Mouse (Mus musculus) adrenal gland, postnatal 25 days (tissue): ENCODE results near the gene Xylt1. TPM values are rescaled to one million over a fixed set of nuclear protein-coding genes. Genes with fewer than 3 reads are reported as not detected.
A peak's percentile ranks its signal among the peaks of the same experiment; 100 is the strongest.

ENCODE experiments used
- DNase-seq: peaks from one replicate; pipeline ENCODE4 v3.0.0; 2021; ENCODE audit warnings: mixed read lengths
- total RNA-seq: library from RNA; stranded (reverse); gene quantifications from 2 replicates; pipeline ENCODE4 v1.2.3, GENCODE M21; 2021

Xylt1 gene
- total RNA-seq, 1 experiment from 2014 or later: 5.5 TPM

DNA sequence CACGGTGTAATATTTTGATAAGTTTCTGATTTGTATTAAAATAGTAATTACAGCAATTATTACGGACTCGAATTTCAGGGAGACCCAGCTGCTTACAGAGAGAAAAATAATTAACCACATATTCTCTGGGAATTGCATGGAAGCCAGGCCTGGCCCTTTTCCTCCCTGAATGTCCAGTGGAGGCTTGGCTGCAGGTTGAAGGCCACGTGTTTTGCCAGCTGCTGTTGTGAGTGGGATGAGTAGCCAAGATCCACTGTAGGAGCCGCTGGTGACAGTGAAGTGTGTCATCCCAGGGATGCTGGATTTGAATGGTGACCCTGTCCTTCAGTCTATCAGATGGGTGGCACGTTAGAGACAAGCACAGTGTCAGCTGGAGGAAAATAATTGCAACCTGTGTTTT, 14.7 kb downstream of the Xylt1 start:
- DNase-seq: no peak

DNA sequence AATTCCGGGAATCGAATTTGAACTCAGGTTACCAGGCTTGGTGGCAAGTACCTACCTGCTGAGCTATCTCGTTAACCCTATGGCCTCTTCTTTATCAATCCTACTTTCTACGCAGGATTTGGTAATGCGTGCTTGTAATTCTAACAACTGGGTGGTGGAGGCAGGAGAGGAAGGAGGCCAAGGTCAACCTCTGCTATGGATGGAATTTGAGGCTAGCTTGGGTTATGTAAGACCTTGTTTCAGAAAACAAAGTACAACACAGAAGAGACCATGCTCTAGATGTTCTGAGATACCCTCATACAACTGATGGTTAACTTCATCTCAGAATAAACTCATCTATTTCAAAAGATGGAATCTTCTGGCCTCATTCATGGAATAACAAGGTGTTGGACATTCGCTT, 17.1 kb downstream of the Xylt1 start:
- DNase-seq: no peak

DNA sequence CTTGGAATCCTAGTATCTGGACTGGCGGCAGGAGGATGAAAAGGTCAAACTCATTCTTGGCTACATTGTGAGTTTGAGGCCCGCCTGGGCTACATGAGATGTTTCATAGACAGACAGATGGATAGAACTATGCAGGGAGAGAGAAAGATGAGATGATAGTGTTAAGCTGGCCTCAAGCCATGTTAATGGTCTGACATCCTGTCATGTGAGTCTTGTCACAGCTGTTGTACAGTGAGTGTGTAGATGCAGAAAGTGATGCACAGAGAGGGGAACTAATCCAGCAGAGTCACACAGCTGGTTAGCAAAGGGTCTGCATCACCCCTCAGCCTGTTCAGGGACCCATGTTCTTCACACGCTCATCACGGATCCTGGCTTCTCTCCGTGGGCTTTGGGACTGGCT, 19.2 kb downstream of the Xylt1 start:
- no peak for DNase-seq

DNA sequence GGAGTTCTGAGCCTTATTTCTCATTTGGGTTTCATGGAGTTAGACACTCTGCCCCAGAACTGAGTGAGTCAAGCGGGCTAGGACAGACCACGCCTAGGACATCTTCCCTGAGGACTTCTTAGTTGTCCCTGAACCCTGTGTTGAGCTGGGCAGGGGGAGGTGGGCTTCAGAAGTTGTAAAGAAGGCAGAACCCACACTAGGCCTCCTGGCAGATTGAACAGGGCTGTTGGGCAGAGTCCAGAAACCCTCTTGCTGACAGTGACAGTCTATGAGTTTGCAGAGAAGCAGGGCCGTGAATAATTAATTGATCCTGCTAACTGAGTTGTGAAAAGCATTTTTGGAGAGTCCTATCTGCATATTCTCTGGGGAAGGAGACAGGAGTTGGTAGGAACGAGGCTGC, 20.8 kb downstream of the Xylt1 start:
- DNase-seq: no peak

DNA sequence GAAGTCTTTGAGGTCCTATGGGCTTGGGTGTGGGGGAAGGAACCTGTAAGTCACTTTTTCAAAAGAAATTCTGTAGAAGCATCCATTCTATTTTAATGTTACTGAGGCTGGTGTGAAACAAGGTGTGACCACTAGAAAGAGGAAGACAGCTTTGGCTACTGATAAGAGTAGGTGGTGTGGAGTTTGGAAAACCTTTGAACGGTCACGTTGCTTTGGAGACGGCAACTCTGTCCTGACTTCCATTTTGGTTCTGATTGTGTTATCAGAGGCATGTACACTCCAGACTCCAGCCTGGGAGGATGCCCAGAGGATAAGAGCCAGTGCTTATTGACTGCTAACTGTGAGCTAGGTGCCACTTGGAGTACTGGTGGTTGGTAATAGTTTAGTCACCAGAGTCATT, 25.6 kb downstream of the Xylt1 start:
- no peak for DNase-seq

DNA sequence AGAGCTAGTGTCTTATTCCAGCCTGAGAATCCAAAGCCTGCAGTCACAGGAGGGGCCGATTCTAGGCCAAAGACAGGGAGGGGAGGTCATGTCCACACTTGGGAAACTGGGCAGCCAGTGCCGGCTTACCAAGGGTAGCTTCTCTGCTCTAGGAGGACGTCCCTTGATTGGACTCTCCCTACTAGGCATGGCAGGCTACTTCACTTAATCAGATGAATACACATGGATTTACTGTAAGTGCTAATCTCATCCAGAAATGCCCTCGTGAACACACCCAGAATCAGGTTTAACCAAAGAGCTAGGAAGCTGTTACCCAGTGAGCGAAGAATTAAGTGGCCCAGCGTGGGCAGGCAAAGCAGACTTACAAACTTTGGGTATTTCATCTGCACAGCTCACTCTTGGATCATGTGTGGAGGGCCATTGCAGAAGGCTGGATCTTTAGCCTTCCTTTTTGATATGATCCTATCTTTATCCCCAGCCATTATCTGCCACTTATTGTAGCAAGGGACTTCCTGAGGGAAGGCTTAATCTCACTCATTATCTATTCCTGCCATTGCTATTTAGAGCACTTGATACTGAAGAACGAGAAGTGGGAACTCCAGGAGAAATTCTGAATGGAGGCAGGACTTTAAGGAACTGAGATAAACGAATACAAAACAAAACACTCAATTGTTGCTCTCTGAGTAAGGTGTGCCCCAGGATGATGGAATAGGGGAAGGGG, 28.6 kb downstream of the Xylt1 start:
- DNase-seq: no peak

DNA sequence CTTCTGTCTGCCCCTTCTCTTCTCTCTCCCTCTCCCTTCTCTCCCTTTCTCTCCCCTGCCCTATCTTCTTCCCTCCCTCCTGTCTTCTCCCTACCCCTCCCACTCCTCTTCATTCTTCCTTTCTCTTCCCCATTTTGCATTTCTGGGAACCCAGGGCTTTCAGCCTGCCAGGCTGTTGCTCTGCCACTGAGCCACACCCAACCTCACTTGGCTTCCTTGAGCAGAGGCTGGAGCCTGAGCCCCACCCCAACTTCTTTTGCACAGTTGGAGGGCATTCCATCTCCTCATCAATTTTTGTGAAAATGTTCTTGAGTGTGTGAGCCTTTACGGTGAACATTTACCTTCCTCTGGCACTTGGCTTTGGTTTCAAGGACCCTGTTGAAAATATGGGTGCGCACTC, 31.1 kb downstream of the Xylt1 start:
- DNase-seq: no peak

DNA sequence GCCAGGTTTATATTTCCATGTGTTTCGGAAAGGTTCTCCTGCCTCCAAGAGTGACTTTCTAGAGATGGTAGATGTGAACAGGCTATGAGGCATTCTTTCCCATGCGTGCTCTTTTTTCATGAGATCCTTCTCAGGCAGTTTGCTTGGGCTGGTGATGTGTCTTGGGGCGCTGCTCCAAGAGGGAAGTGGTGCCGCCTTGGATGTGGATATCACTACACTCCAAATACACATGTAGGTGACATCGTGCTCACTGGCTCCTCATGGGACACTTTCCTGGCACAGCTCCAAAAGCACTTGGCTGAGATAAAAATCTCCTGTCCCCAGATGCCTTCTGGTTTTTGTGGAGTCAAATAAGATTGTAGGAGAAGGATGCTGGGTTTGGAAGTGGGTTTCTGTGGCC, 31.6 kb downstream of the Xylt1 start:
- DNase-seq: peak; percentile 33

DNA sequence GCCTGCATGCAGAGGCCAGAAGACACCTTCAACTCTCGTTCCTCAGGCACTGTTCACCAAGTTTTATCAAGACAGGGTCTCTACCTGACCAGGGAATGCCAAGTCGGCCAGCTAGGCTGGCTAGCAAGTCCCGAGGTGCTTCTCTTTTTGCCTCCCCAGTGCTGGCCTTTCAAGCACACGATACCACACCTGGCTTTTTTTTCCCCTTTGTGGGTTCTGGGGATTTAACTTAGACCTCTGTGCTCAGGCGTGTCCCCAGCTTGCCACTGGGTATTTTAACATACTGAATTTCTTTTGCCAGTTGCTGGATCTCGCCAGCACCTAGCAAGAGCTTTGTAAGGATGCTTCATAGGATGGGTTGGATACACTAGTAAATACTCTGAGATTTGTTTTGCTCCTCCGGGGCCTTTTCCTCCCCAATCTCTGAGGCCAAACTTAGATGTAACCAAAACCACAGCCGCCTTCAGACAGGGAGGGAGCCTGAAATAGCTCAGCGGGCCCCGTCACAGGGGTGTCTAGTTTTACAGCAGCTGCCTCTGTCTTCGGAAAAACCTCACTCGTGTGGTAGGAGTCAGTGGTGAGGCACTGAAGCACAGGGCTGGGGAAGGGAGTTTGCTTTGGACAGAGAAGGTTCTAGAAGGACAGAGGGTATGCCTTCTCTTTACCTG, 33.7 kb downstream of the Xylt1 start:
- no peak for DNase-seq

DNA sequence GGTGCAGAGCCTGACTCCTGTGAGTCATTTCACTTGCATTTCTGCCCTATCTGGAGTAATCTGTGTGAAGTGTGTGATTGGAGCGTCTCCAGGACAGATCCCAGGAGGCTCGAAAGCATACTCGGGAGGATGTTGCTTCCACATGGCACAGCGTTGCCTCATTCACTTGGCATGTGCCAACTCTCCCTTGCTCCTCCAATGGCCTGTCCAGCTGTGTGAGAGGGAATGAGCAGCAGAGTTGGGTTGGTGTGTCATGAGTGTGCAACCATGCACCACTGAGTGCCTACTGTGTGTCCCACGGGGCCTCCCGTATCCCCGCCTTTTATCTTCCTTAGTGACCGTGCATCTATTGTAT, 34.2 kb downstream of the Xylt1 start:
- DNase-seq: peak; percentile 33

DNA sequence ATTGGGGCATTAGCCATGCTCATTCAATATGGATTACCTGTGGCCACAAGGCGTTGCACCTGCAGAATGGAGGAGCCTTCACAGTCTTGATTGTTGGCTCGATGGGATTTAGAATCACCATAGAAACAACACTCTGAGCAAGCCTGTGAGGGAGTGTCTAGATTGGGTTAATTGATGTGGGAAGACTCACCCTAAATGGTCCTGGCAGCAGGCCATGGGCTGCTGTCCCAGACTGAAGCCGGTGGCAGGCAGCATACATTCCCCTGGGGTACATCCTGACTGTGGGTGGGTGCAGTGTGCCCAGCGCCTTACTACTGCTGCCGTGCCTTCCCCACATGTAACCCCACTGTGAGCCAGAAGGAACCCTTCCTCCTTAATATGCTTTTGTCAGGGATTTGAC, 38.3 kb downstream of the Xylt1 start:
- peak; percentile 40 for DNase-seq

DNA sequence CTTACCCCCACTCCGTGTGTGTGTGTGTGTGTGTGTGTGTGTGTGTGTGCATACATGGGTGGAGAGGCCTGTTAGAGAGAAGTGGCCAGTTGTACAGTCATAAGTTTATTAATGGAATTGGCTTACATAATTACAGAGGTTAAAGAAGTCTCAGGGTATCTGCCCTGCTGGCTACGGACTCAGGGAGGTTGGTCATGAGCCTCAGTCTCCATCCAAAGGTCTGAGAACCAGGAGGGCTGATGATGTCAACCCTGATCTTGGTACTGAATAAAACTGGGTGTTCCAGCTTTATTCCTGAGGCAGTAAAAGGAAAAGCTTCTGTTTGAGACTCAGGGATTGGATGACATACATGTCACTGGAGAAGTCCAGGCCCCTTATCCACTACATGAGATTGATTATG, 39.1 kb downstream of the Xylt1 start:
- no peak for DNase-seq

DNA sequence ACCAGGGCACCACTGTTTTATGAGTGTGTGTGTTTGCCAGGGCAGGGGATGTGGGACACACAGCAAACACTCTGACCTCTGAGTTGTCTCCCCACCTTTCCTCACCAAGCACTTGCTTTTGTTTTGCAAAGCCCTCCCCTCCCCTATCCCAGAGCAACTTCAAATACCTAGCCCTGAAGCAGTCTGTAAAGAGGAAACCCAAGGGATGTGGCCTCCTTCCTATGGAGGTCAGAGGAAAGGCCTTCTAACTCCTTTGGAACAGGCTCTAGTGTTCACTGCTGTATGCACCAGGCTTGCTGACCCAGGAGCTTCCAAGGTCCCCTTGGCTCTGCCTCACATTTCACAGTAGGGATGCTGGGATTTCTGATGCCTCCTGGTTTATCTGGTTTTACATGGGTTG, 39.5 kb downstream of the Xylt1 start:
- DNase-seq: no peak

DNA sequence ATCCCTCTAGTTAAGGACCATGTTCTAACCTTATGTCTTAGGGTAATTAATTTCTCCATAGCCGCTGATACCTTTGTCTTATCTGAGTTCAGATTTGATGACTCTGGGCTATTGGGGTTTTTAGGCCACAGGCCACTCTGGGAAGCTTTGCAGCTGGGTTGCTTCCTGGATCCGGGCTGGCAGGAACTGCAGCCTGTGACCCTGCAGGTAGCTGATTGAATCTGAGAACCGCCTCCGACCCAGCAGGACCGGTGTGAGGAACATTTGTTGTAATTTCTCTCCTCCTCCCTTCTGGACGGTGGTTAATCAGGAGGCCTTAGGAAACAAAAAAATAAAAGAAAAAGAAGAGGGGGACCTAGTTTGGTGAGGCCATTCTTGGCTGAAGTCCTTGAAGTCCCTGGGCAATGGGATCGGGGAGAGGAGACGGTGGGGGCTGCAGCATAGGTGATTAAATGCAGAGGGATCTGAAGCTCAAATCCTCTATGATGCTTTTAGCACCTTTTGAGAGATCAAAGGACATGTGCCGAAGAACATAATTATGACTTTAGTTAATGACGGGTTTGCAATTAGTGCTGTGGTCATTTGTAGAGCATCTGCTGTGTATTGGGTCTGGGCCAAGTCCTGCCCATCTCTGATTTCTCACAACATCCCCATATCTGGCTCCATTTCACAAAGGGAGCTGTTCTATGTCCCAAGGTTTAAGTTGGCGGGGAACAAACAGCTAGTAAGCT, 40.2 kb downstream of the Xylt1 start:
- no peak for DNase-seq

DNA sequence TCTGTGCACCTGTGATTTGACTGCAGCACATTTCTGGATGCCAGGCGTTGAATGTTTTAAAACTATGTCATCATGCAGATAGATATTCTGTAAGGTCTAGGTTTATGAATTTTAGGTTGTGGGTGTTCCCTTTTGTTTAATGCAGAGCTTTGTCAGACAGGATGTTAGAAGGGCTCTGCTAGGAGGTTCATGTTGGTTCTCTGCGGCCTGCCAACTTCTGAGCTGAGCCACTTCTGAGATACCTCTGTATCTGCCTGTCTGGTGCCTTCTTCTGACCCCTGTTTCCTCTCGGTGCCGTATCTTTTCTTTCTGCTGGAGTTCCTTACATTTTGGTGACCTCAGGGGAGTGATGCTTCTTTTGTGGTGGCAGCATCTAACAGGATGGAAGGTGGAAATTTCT, 44.1 kb downstream of the Xylt1 start:
- no peak for DNase-seq

DNA sequence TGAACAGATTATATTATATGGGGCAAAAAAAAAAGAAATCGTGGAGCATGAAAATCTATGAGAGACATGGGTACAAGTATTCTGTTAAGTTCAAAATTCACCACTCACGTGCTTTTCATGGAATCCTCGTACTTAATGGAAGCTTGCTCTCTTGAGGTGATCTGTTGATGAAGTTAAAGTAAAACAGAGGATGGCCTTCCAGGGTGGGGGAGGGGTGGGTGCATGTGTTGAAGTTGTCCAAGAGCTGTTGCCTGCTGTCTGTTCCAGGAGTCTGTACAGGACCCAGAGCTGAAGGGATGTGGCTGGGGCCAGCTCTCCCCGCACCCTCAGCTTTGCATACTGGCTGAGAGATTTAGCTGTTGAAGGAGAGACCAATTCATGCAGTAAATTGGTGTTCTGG, 45.6 kb downstream of the Xylt1 start:
- no peak for DNase-seq

DNA sequence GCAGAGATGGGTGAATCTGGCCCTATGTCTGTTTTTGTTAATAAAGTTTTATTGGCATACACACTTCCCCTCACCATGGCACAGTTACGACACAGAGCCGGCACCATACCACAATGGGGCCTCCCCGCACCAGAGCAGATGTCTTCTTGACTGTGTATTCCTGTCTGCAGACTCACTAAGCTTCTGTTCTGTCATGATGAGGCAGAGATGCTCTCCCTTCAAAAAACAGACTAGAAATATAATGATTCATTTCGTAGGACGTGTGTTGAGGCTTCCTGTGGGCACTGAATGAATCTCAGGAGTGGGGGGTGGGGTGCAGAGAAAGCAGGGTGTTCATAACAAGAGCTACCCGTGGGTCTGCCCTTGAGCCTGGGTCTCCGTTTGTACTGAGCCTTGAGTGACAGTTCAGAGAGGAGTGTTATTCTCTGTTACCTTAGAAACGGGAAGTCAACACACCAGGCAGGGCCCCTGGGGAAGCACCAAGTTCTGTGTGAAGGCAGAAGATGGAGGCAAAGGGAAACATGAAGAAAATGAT, 48.0 kb downstream of the Xylt1 start:
- no peak for DNase-seq

DNA sequence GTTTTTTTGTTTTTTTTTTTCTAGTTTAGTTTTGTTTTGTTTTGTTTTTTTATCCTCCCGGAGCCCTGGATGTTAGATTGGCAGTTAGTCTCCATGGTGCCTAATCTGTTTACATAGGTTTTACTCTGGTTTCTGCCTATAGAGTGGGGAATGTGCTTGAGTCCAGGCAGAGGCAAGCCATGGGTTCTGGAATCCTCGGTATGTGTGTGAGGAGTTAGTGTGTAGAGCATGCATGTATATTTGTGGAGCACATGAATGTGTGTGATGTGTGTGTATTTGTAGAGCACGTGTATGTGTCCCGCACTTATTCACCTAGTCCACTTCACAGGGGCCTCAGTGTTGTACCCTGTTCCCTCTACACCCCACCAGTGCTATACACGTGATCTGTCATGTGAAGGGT, 48.7 kb downstream of the Xylt1 start:
- no peak for DNase-seq

DNA sequence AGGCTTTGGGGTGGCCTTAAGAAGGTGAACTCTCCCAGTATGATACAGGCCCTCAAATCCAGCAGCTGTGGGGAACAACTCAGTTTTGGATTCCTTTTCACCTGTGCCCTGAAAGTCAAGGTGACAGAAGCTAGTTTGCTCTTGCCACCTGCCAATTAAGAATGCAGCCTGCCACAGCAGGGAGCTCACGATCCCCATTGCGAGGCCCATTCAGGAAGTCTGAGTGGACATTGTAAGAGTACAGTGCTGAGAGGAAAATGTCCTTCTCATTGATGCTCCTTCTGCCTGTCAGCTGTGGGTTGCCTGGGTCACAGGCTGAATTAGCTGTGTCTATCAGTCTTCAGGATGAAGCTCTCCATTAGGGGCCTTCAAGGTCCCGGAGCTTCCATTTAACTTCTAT, 49.1 kb downstream of the Xylt1 start:
- no peak for DNase-seq

DNA sequence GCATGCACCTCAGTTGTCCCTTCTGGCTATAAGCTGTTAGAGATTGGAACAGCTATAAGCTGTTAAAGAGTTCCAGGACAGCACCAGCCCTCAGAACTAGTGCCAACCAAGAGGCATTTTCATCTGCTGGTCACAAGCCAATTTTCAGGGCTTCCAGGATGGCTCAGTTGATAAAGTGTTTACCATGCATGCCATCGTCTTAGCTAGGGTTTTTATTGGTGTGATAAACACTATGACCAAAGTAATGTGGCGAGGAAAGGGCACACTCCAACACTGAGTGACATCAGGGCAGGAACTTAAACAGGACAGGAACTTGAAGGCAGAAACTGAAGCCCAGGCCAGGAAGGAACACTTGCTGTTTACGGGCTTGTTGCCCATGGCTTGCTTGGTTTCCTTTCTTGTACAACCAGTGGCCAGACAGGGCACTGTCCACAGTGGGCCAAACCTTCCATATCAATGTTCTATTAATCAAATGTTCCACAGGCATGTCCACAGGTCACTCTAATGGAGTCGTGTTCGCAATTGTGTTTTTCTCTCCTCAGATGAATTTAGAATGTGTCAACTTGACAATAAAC, 49.7 kb downstream of the Xylt1 start:
- DNase-seq: no peak

DNA sequence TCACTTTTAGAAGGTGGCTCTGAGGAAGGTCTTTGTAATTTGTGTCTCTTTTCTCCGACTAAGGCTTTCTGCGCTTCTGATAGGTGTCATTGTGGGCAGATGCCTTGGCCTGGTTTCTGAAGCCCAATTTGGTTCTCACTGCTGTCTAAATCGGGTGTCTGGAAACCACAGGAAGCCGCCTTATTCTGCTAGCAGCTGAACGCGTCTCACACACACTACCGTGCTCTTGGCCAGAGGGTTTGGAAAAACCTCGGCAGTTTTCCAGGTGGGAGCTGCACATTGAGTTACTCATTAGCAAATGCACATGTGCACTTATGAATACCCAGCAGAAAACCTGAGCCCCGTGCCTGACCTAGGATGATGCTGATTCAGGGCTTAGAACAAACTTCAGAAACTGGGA, 52.9 kb downstream of the Xylt1 start:
- no peak for DNase-seq

DNA sequence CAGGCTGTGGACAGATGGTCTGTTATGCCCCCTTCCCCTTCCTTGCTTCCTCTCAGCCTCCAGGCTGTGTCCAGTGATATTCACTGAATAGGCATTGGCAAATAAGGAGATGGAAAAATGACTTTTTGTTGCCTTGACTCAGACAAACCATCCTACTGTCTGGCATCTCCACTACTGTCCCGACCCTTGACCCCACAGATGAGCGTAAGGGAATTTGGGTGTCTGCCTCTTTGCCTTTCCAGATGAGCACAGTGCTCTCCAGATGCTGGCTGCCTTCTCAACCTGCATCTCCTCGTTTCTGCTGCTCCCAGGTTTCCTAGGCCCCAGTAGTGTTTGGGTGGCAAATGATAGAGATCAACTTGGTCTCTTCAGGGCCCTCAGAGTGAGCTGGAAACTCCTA, 54.3 kb downstream of the Xylt1 start:
- no peak for DNase-seq
